Mouse (Mus musculus) C2C12 (cell line): ENCODE measurements at regions not wholly inside any gene's neighbourhood (a gene's known extent, or its start where the extent isn't known, plus 50 kb on each side); places are given as distances from the start of the nearest gene placed in this dataset.

Experiments used
- CTCF ChIP-seq: IDR thresholded peaks from one replicate; pipeline ENCODE4 v1.5.1; 2011; ENCODE audit not compliant: control insufficient read depth, insufficient read depth, insufficient read length
- MAX ChIP-seq: IDR thresholded peaks from one replicate; pipeline ENCODE4 v1.6.1; 2011; ENCODE audit warnings: mild to moderate bottlenecking, control low read depth
- MYOD1 ChIP-seq: IDR thresholded peaks from one replicate; pipeline ENCODE4 v1.6.1; 2011; ENCODE audit warnings: low read depth; ENCODE audit not compliant: control insufficient read depth, insufficient read length
- USF1 ChIP-seq: IDR thresholded peaks from one replicate; pipeline ENCODE4 v1.6.1; 2011; ENCODE audit warnings: low read depth, mild to moderate bottlenecking, control low read depth, moderate library complexity

GRCm38 (mm10) chr17:79781733-79782663, 67.1 kb upstream of the Cyp1b1 start:
- TF ChIP-seq CTCF (no peak), MAX (no peak), USF1 (no peak), MYOD1 (no peak)
